Mouse (Mus musculus): ENCODE measurements around the gene Kcnj10.

- TF ChIP-seq POLR2A (IDR thresholded peaks at IDR 0.05; ENCODE audit: insufficient read depth, low read depth, low read length) (no peak), CTCF (IDR thresholded peaks at IDR 0.05) (no peak), EP300 (IDR thresholded peaks at IDR 0.05; ENCODE audit: insufficient read depth, low read depth, low read length) (no peak)
Observed at GRCm38 (mm10) chr1:172322725-172323124, 18.3 kb upstream of the Kcnj10 start.

All from heart, adult 2 months (tissue).